Mouse (Mus musculus): Measurements from ENCODE around the gene Meaf6.
A peak's percentile ranks its signal among the peaks of the same experiment; 100 is the strongest.

The Meaf6 gene

GRCm38 (mm10) chr4:125084403-125085345, at the start of gene Meaf6:
Meaf6 (plus strand) TSS chr4:125085134.
- peak; percentile 90 for DNase-seq (ENCODE audit: low spot score)

- DNase-seq (ENCODE audit: low spot score): no peak
Measured at GRCm38 (mm10) chr4:125044454-125044853, 40.5 kb upstream of the Meaf6 start.

GRCm38 (mm10) chr4:125055385-125055784, 29.5 kb upstream of the Meaf6 start:
- DNase-seq (ENCODE audit: low spot score): no peak

- DNase-seq (ENCODE audit: low spot score): peak; percentile 15
Measured at GRCm38 (mm10) chr4:125056476-125056875, 28.5 kb upstream of the Meaf6 start.

GRCm38 (mm10) chr4:125057273-125057672, 27.7 kb upstream of the Meaf6 start:
- DNase-seq (ENCODE audit: low spot score): no peak

GRCm38 (mm10) chr4:125058033-125058432, 26.9 kb upstream of the Meaf6 start:
- DNase-seq (ENCODE audit: low spot score): no peak

GRCm38 (mm10) chr4:125059025-125059424, 25.9 kb upstream of the Meaf6 start:
- DNase-seq (ENCODE audit: low spot score): peak; percentile 87

GRCm38 (mm10) chr4:125063829-125064228, 21.1 kb upstream of the Meaf6 start:
- no peak for DNase-seq (ENCODE audit: low spot score)

- DNase-seq (ENCODE audit: low spot score): peak; percentile 84
Measured at GRCm38 (mm10) chr4:125065517-125066307, 19.2 kb upstream of the Meaf6 start, which contains the start of gene Dnali1. Dnali1 (minus strand) TSS chr4:125065703.

GRCm38 (mm10) chr4:125066490-125067370, 18.2 kb upstream of the Meaf6 start, which contains the start of gene Snip1:
Snip1 (plus strand) TSS chr4:125066672.
- DNase-seq (ENCODE audit: low spot score): peak; percentile 98

GRCm38 (mm10) chr4:125077700-125078099, 7.2 kb upstream of the Meaf6 start:
- no peak for DNase-seq (ENCODE audit: low spot score)

GRCm38 (mm10) chr4:125078698-125079097, 6.2 kb upstream of the Meaf6 start:
- DNase-seq (ENCODE audit: low spot score): no peak

- DNase-seq (ENCODE audit: low spot score): peak; percentile 78
Measured at GRCm38 (mm10) chr4:125085346-125085841, 460 bp downstream of the Meaf6 start.

GRCm38 (mm10) chr4:125093031-125093430, 8.1 kb downstream of the Meaf6 start:
- no peak for DNase-seq (ENCODE audit: low spot score)

GRCm38 (mm10) chr4:125096066-125096465, 11.1 kb downstream of the Meaf6 start:
- no peak for DNase-seq (ENCODE audit: low spot score)

GRCm38 (mm10) chr4:125097412-125097811, 12.5 kb downstream of the Meaf6 start:
- no peak for DNase-seq (ENCODE audit: low spot score)

- peak; percentile 91 for DNase-seq (ENCODE audit: low spot score)
Measured at GRCm38 (mm10) chr4:125099458-125099857, 14.5 kb downstream of the Meaf6 start.

- no peak for DNase-seq (ENCODE audit: low spot score)
Measured at GRCm38 (mm10) chr4:125101334-125101733, 16.4 kb downstream of the Meaf6 start.

- DNase-seq (ENCODE audit: low spot score): no peak
Measured at GRCm38 (mm10) chr4:125105354-125105753, 20.4 kb downstream of the Meaf6 start.

GRCm38 (mm10) chr4:125114638-125115037, 29.7 kb downstream of the Meaf6 start:
- peak; percentile 86 for DNase-seq (ENCODE audit: low spot score)

- DNase-seq (ENCODE audit: low spot score): no peak
Measured at GRCm38 (mm10) chr4:125115081-125115480, 30.1 kb downstream of the Meaf6 start.
